Mouse (Mus musculus): ENCODE data around the gene Mgrn1. TPM values are rescaled to one million over a fixed set of nuclear protein-coding genes. Genes with fewer than 3 reads are reported as not detected.

Gene Mgrn1
- 8.6 TPM for polyA plus RNA-seq (2014; fragmentation: Illumina TruSeq; extraction: RNeasy Lipid Tissue Mini Kit (QIAGEN cat#74804))

DNA sequence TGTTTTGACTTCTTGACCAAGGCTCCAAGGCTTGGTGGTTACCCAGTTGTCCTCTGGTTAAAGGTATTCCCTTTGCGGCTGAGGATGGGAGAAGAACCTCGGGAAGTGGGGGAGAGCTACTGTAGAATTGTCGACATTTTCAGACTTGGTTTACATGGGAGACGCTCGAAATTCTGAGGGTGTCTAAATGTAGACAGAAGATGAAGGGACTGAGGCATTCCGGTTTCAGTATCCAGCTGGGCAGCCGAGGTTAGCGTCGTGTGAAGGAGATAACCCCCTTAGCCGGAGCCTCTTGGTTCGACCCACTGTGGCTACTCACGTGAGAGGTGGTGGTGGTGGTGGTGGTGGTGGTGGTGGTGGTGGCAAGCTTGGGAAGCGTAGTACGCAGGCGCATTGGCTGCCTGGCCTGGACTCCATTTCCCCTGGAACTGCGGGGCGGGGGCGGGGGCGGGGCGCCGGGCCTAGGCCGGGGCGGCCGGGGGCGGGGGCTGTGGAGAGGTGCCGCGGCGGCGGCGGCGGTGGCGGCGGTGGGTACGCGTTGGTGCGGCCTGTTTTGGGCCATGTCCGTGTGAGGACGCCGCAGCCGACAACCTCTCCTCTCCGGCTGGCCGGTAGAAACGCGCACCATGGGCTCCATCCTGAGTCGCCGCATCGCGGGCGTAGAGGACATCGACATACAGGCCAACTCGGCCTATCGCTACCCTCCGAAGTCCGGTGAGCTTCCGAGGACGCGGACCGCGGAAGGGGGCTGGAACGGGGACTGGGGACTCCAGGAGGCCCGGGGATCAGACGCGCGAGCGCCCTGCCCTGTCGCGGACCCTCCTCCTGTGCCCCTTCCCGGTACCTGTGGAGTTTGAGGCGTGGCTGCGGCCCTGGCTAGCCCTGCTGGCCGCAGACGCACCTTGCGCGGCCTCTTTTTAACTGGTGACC, at the start of gene Mgrn1:
Gene Mgrn1, plus strand, starts transcription at position 490 of the 930 bp plus-strand sequence.

DNA sequence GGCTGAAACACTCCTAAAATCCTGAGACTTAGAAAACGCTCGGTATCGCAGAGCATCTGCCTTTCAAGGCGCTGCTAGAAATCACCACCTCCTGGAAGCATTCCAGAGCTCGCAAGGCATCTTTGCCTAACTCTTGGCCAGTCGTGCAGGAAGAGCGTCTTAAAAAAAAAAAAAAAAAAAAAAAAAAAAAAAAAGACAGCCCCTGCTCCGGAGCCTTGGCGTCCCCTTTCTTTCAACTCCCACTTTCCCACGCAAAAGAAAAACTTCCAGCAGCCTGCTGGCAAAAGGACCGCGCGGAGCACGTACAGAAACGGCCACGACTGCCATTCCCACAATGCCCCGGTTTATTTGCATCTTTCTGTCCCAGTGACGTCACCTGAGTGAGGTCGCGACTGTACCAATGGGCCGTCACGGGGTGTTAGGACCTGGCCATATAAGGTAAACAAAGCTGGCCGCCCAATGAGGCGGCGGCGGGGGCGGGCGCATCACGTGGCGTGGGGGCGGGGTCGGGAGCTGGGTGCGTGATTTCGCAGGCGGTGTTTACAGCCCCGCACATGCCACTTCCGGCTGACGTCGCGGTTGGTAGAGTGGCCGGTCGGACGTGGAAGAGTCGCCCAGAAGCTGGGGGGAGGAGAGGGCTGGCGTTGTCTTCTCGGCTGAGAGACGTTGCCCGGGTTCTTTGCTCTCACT, 5.8 kb upstream of the Mgrn1 start, which contains the start of gene Ubald1:
Gene Ubald1, minus strand, starts transcription at position 180 of the 690 bp plus-strand sequence.

DNA sequence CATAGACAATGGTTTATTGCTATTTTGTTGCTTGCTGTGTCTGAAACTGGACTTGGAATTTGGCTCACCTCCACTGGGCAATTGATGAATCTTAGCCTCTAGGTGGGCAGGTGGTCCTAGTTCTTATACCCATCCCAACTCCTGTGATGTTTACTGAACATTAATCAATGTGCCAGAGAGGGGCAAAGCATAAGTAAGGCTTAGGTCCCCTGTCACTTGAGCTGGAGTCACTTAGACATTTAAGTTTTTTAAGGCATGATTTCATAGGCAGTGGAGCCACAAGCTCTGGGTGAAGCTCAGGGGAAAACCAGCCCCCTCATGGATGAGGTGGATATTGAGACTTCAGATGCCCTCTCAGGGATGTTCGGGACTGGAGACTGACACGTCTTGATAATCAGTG, 52.4 kb downstream of the Mgrn1 start, which contains the start of gene Nudt16l1:
Gene Nudt16l1, plus strand, starts transcription at position 301 of the 400 bp plus-strand sequence.

GRCm38 (mm10) chr16:4963797-4964709, 78.0 kb downstream of the Mgrn1 start, which contains the start of gene Anks3:
Gene Anks3, minus strand, starts transcription at chr16:4964205.

Other genes starting within 250 kb of the Mgrn1 start
- 3.6 TPM for gene Vasn, start 246.3 kb upstream of the Mgrn1 start, polyA plus RNA-seq (2014; fragmentation: Illumina TruSeq; extraction: RNeasy Lipid Tissue Mini Kit (QIAGEN cat#74804))
- 27.7 TPM for gene Dnaja3, start 246.3 kb upstream of the Mgrn1 start, polyA plus RNA-seq (2014; fragmentation: Illumina TruSeq; extraction: RNeasy Lipid Tissue Mini Kit (QIAGEN cat#74804))
- 0.66 TPM for gene Coro7, start 206.5 kb upstream of the Mgrn1 start, polyA plus RNA-seq (2014; fragmentation: Illumina TruSeq; extraction: RNeasy Lipid Tissue Mini Kit (QIAGEN cat#74804))
- 0.31 TPM for gene Nmral1, start 166.9 kb upstream of the Mgrn1 start, polyA plus RNA-seq (2014; fragmentation: Illumina TruSeq; extraction: RNeasy Lipid Tissue Mini Kit (QIAGEN cat#74804))
- 48.7 TPM for gene Hmox2, start 159.9 kb upstream of the Mgrn1 start, polyA plus RNA-seq (2014; fragmentation: Illumina TruSeq; extraction: RNeasy Lipid Tissue Mini Kit (QIAGEN cat#74804))
- gene Cdip1, start 96.0 kb upstream of the Mgrn1 start, polyA plus RNA-seq (2014; fragmentation: Illumina TruSeq; extraction: RNeasy Lipid Tissue Mini Kit (QIAGEN cat#74804)): 46.7 TPM
- gene 4930562C15Rik, start 50.8 kb upstream of the Mgrn1 start, polyA plus RNA-seq (2014; fragmentation: Illumina TruSeq; extraction: RNeasy Lipid Tissue Mini Kit (QIAGEN cat#74804)): 1.4 TPM
- 0.40 TPM for gene Ubald1, start 5.9 kb upstream of the Mgrn1 start, polyA plus RNA-seq (2014; fragmentation: Illumina TruSeq; extraction: RNeasy Lipid Tissue Mini Kit (QIAGEN cat#74804))
- 5.8 TPM for gene Nudt16l1, start 52.5 kb downstream of the Mgrn1 start, polyA plus RNA-seq (2014; fragmentation: Illumina TruSeq; extraction: RNeasy Lipid Tissue Mini Kit (QIAGEN cat#74804))
- 4.7 TPM for gene Anks3, start 78.0 kb downstream of the Mgrn1 start, polyA plus RNA-seq (2014; fragmentation: Illumina TruSeq; extraction: RNeasy Lipid Tissue Mini Kit (QIAGEN cat#74804))
- not detected for gene Sept12, start 111.6 kb downstream of the Mgrn1 start, polyA plus RNA-seq (2014; fragmentation: Illumina TruSeq; extraction: RNeasy Lipid Tissue Mini Kit (QIAGEN cat#74804))
- not detected for gene Smim22, start 121.0 kb downstream of the Mgrn1 start, polyA plus RNA-seq (2014; fragmentation: Illumina TruSeq; extraction: RNeasy Lipid Tissue Mini Kit (QIAGEN cat#74804))
- 0.86 TPM for gene Rogdi, start 127.3 kb downstream of the Mgrn1 start, polyA plus RNA-seq (2014; fragmentation: Illumina TruSeq; extraction: RNeasy Lipid Tissue Mini Kit (QIAGEN cat#74804))
- gene Glyr1, start 163.6 kb downstream of the Mgrn1 start, polyA plus RNA-seq (2014; fragmentation: Illumina TruSeq; extraction: RNeasy Lipid Tissue Mini Kit (QIAGEN cat#74804)): 75.1 TPM
- gene Ubn1, start 163.8 kb downstream of the Mgrn1 start, polyA plus RNA-seq (2014; fragmentation: Illumina TruSeq; extraction: RNeasy Lipid Tissue Mini Kit (QIAGEN cat#74804)): 35.1 TPM
- 1.8 TPM for gene Ppl, start 246.2 kb downstream of the Mgrn1 start, polyA plus RNA-seq (2014; fragmentation: Illumina TruSeq; extraction: RNeasy Lipid Tissue Mini Kit (QIAGEN cat#74804))